Mouse (Mus musculus) fibroblast of lung, adult 2 months (primary cell): Measurements from ENCODE around the gene Rfx6.

Experiments
- DNase-seq: peaks from one replicate; pipeline ENCODE4 v3.0.0-alpha.2; 2011; ENCODE audit warnings: low read depth

Gene Rfx6

GRCm38 (mm10) chr10:51677548-51678250, at the start of gene Rfx6:
Gene Rfx6 (plus strand): TSS chr10:51677756.
- no peak for DNase-seq

DNA sequence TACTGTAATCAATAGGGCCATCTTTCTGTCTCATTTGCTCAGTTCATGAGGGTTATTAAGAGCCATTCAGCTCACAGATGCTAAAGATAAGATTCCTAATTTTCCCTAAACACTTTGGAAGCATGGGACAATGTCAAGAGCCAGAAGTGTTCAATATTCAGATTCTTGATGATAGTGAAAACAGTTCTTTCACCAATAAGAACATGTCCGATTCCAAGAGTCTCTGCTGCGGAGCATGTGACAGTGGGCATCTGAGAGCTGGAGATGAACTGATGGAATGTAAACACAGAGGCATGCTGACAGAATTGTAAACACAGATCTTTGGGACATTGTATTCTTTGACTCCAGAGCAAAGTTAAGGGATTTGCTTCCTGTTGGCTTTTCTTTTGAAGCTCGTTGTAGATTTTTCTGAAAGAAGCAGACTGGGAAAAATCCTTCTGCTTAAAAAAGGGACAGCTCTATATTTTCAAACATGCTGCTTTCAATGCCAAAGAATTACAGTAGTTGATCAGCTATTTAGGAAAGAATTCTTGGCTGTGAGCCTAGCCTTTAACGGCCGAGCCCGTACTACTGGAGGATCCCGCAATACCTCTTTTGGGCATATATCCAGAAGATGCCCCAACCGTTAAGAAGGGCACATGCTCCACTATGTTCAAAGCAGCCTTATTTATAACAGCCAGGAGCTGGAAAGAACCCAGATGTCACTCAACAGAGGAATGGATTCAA, 46.0 kb upstream of the Rfx6 start, which contains the start of gene Gprc6a:
Gprc6a (minus strand) TSS at position 51 of the 726 bp plus-strand sequence.
- DNase-seq, result no peak

- DNase-seq, result no peak
These were observed 27.9 kb upstream of the Rfx6 start for GRCm38 (mm10) chr10:51649506-51650221.

- DNase-seq, result peak; percentile 4
These were observed 20.2 kb upstream of the Rfx6 start for GRCm38 (mm10) chr10:51657324-51657723.

DNA sequence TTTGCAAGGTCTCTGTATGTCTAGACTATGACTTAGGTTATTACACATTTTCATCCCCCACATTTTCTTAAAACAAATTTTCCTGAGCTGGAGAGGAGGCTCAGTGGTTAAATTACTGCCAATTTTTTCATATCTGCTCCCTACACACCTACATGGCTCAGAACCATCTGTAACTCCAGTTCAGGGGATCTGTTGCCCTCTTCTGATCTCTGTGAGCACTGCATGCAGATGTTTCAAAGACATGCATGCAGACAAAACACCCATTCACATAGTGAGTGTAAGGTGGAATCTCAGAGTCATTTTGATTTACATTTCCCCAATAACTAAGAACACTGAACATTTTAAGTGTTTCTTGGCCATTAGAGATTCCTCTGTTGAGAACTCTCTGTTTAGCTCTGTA, 8.2 kb upstream of the Rfx6 start:
- no peak for DNase-seq

GRCm38 (mm10) chr10:51671583-51671982, 6.0 kb upstream of the Rfx6 start:
- no peak for DNase-seq

GRCm38 (mm10) chr10:51672082-51672779, 5.3 kb upstream of the Rfx6 start:
- no peak for DNase-seq

- DNase-seq, result no peak
These were observed 689 bp downstream of the Rfx6 start for GRCm38 (mm10) chr10:51678251-51678639.

GRCm38 (mm10) chr10:51720904-51721303, 43.3 kb downstream of the Rfx6 start:
- no peak for DNase-seq

DNA sequence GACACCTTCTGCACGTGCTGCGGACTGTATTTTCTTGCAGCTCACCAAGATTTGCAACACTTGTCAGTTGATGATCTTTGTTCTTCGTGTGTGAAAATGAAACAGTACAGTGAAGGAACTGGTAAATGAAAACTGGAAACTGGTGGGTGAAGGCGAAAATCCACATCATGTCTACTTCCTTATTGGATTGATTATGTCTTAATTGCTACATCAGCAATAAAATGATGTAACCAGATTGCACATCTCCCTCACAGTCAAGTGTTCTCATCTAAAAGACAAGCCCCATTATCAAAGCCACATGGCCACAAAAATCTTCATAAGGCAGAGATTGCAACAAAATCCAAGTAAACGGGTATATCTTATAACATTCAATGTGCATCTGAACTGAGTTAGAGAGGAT, 83.9 kb downstream of the Rfx6 start:
- DNase-seq, result no peak

DNA sequence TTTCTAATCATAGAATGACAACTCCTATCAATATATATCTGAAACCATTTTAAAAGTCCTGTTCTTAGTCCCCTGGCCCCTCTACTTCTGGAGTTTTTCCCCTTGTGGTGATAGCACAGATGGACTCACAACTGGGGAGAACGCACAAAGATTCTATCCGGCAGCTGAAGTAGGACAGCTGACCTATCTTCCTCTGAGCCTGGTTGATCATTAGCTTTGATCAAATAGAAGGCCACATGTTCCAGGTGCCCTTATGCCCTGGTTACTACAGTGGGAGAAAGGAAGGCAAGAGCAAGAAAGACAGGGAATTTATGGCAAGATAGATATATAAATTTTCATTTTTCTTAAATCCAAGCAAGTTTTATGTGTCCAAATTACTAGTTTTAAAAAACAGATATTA, 85.7 kb downstream of the Rfx6 start:
- DNase-seq, result no peak

DNA sequence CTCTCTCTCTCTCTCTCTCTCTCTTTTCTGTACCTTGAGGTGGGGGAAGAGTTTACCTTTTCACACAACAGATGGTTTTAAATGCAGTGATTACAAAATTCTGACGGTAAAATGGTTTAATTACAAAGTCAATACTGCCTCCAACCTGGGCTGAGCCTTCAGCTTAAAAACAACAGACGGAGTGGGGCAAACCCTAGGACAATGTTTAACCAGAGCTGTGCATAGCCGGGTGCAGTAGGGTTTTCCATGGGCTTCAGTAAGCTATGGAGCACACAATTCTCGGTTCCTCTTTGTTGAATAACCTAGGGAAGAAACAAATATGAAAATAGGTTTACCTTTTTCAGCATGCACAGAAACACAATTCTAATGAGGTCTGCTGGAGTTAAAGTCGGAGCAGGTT, 90.9 kb downstream of the Rfx6 start:
- DNase-seq, result no peak

GRCm38 (mm10) chr10:51769252-51769651, 91.7 kb downstream of the Rfx6 start:
- DNase-seq, result no peak

DNA sequence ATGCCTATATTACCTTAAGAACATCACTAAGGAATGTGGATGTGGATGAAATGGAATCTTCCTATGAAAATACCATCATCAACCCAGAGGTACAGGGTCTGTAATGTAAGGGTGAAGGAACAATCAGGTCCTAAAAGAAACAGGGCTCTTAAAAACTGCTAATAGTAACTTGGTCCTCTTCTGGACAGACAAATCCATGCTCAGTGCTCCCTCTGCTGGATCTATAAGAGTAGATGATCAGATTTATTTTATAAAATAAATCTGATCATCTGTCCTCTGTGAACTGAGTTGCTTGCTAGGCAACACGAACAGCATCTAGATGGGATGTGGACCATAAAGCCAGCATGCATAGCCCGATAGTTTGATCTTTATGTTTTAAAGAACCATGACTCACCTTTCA, 102.1 kb downstream of the Rfx6 start:
- peak; percentile 4 for DNase-seq
